Mouse (Mus musculus) cerebellum, postnatal 4 days (tissue): ENCODE data around the gene 1700025C18Rik.

Experiments used
- DNase-seq, 2 experiments: peaks; one replicate each; pipeline ENCODE4 v3.0.0; 2022; ENCODE audit warnings: low spot score in 2 of 2, mixed read lengths in 1 of 2

Gene 1700025C18Rik

DNA sequence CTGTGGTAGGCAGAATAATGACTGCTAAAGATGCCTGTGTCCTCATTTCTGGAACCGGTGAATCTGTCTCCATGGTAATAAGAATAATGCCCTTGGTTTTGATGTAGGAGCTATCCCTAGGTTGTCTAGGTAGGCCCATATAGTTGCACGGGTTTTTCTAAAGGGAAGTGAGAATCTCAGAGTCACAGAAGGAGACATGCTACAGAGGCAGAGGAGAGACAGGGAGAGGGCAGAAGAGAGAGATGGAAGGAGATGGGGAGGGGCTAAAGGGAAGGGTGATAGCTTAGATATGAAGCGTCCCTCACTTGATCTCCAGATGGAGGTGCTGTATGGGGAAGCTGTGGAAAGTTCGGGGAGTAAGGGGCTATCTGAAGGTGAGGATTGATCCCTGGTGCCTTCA lies 53.1 kb downstream of the 1700025C18Rik start:
- no peak for DNase-seq

DNA sequence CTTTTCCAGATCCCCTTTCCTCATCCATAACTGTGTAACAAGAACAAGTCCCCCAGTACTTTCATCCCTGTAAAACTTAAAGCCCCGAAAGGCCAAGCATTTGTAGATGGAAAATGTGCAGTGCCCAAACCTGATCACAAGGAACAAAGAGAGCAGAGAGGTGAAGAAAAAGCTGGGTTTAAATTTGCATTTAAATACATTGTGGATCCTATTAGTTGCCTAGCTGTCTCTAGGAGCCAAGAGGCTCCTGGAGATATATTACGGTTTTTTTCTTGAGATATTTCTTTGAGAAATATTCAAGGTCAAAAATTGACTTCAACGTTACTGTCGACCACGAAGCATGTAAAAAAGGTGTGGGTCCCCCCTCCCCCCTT lies 55.5 kb downstream of the 1700025C18Rik start:
- no peak for DNase-seq

DNA sequence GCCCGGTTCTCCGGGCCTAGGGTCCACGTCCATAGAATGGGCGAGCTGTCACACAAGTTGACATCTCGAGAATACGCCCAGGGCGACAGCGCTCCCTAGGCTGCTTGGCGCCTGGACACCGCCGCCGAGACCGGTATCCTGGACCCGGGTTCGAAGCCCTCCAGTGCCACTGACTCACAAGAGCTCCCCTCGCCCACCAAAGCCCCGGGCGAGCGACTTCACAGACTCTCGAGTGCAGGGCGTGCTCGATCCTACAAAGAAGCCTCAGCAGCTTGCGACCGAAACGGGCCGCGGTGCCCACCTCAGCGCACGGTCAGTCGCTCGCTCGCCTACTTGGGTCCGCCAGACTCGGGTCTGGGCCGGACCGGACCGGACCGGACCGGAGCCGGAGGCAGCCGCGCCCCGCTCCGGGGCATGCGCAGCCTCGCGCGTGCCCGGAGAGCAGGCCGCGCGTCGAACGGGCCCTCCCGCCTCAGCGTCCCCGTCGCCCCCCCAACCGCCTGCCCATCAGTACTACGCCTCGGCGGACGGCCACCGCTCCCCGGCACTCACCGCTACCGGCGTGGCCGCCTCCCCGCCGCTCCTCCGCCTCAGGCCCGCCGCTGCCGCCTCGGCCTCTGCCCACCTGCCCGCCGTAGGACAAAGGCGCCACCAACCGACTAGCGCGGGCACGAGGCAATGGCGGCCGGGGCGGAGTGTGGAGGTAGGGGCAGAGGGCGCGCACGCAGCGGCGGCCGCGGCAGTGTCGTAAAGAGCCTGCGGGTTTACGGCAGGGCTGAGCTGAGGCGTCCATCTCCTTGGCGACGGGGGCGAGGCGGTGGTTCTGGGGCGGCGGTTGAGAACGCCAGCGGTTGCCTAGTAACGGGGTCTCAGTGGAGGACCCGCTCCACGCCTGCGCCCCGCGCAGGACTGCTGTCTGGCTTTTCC lies 56.2 kb downstream of the 1700025C18Rik start, which contains the start of gene Ncoa5:
Ncoa5 (minus strand) TSS at position 737 of the 927 bp plus-strand sequence.
- DNase-seq = peak; percentile 97 to 98

DNA sequence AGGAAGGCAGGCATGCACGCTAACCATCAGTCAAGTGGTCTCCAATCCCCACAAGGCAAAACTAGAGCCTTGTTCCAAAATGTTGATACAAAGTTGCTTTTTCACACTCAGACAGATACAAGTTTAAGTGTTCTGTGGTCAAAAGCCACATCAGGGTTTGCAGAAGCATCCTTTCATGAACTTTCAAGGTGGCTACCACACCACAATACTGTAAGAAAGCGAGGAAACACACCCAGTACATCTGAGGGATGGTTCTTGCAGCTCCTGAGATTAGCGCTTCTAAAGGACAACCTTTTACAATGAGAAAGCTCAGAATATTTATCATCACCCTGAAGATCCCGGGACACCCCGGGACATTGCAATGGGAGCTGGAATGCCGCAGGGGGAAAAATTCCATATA lies 57.2 kb downstream of the 1700025C18Rik start:
- no peak for DNase-seq

DNA sequence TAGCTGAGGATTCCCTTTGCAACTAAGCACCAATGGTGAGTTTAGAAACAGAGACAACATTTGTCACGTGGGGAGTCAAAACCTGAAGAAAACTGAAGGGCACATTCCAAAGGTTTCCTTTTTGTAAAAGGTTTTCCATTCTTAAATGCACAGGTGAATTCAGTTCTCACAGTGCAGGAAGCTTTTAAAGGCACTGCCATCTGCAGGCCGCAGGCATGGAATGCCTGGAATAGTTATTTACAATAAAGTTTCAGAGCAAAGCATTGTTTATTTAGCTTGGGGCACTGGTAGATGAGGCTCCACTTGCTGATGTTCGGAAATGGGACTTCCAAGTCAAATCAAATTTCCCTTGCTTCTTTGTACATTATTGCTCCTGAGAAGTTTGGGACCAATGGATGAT lies 58.0 kb downstream of the 1700025C18Rik start:
- no peak for DNase-seq
